Mouse (Mus musculus): Measurements from ENCODE around the gene Mgarp. TPM values are rescaled to one million over a fixed set of nuclear protein-coding genes. Genes with fewer than 3 reads are reported as not detected.
"Not testable (repeated sequence)": the region's sequence is repeated elsewhere in the genome, so short reads cannot be mapped to it uniquely, and the experiment has no call there.

Mgarp gene
- under 1 TPM in 1 of 2 experiments, not detected in 1; 0.26 TPM for total RNA-seq (2021)

DNA sequence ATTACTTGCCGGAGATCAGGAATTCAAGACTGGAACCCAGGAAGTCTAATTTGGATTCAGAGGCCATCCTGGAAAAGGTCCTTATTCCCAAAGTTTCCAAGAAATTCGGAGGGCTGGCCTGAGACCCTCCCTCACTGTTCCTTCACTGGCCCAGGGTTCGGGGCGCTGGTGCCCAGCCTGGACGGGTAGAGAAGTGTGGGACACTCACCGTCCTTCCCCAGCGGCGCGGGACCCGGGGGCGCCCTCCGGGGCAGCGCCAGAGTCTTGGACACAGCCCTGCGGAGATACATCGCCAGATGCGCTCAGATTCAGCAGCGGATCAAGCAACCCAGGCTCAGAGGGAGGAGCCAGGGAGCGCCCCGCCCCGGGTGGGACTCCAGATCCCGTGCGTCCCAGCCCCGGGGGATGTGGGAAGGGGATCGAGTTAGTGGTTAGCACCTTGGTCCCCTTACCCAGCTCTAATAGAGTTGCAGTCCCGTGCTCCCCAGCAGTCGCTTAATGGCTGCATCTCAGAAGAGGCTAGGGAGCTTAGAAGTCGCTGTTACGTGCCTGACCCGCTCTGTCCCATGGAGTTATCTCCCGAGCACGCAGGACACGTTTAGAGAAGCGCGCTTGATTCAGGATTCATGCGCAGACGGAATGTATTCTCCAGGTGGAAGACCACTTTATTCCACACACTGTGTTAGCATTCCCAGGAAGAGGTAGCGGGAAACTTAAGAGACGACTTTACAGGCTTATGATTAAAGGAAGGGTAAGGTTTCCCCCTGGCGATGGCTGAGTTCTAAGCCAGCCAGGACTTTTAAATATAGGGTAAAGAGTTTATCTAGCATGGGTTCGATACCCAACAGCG, at the start of gene Mgarp:
Gene Mgarp, minus strand, starts transcription at position 520 of the 850 bp plus-strand sequence.
- DNase-seq (ENCODE audit: extremely low spot score in 1 of 2, low spot score in 1 of 2), result peak in 1 of 2 experiments; percentile 24

DNA sequence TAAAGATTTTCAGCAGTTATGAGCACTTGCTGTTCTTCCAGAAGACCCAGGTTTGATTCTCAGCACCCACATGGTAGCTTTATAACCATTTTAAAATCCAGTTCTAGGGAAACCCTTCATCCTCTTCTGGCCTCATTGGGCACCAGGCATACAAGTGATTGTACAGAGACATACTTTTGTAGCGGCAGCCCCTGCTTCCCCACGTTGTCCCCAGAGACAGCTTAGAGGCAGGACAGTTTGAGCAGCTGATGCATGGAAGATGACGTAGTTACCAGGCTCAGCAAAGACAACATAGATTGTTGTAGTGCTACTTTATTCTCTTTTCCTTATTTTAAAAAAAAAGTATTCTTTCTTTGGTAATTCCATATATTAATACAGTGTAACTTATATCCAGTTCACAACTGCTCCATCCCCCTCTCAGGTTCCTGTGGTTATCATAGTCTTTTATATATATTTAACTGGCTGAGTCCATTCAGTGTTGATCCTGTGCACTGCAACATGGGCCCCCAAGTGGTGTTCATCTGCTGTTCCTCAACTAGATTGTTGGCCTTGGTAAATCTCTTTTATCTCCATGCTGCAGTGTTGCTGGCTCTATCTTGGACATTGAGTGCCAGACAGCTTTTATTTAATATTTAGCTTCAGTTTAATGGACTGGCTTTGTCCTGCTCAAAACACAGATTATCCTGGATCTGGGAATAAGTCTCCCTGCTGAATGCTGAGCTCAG, 38.5 kb upstream of the Mgarp start:
- DNase-seq (ENCODE audit: extremely low spot score in 1 of 2, low spot score in 1 of 2), result no peak

DNA sequence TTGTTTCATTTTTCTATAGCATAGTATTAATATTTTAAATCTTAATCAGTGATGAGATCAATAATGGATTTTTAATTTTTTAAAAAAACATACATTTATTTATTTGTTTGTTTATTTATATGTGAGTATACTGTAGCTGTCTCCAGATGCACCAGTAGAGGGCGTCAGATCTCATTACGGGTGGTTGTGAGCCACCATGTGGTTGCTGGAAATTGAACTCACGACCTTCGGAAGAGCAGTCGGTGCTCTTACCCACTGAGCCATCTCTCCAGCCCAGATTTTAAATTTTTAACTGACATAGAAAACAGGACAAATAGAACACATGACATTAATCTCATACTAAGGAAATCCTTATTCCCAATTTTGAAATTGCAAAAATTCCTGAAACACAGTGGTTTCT, 37.8 kb upstream of the Mgarp start:
- not testable (repeated sequence) for DNase-seq (ENCODE audit: extremely low spot score in 1 of 2, low spot score in 1 of 2)

DNA sequence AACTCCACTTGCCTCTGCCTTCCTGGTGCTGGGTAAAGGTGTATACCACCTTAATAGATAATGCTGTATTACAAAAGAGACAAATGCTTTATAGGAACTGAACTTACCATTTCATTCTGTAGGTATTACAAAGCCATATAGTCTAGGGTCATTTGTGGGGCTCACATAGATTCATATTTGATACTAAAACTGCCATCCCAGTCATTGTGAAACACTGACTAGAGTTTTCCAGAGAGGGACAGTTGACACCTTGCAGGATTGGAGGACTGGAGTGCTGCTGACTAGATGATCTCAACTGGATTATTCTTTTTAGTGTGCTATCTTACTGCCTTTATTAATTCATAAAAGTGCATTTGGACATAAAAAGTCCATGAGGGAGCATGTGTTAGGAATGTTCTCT, 28.9 kb upstream of the Mgarp start:
- DNase-seq (ENCODE audit: extremely low spot score in 1 of 2, low spot score in 1 of 2), result no peak

DNA sequence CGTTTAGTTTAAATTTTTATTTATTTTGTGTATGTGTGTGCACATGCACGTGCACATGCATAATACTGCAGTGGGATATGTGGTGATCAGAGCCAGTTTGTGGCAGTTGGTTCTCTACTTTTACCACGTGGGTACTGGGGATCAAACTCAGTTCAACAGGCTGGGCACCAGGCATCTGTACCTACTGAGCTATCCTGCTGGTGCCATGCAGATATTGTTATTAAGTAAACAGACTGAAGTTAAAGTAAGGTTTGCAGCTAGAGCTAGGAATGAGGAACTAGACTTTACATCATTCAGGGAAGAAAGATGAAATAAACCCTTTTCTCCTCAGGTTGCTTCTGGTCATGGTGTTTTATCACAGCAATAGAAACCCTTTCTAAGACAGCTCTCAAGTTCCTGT, 25.4 kb upstream of the Mgarp start:
- no peak for DNase-seq (ENCODE audit: extremely low spot score in 1 of 2, low spot score in 1 of 2)

DNA sequence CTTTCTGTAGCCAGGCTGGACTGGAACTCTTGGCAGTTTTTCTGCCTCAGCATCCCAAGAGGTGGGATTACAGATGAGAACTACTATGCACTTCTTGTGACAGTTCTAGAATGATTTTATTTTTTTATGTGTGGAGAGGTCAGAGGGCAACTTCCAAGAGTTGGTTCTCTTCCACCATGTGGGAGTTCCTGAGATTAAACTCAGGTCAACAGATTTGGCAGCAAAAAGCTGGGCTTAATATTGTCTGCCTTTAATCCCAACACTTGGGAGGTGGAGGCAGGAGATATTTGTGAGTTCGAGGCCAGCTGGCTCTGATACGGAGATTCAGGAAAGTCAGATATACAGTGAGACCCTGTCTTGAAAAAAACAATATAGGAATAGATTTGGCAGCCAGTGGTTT, 21.4 kb upstream of the Mgarp start:
- no peak for DNase-seq (ENCODE audit: extremely low spot score in 1 of 2, low spot score in 1 of 2)

DNA sequence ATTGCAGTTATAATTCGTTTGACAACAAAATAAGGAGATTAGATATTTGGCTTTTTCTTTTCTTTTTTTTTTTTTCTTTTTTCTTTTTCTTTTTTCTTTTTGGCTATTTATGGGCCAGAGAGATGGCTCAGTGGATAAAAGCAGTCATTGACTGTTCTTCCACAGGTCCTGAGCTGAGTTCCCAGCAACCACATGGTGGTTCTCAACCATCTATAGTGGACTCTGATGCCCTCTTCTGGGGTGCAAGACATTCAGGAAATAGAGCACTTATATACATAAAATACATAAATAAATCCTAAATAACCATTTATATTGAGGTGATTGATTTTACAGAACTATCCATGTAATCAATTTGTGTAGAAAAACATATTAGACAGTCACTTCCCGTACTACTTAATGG, 20.9 kb upstream of the Mgarp start:
- no peak for DNase-seq (ENCODE audit: extremely low spot score in 1 of 2, low spot score in 1 of 2)

DNA sequence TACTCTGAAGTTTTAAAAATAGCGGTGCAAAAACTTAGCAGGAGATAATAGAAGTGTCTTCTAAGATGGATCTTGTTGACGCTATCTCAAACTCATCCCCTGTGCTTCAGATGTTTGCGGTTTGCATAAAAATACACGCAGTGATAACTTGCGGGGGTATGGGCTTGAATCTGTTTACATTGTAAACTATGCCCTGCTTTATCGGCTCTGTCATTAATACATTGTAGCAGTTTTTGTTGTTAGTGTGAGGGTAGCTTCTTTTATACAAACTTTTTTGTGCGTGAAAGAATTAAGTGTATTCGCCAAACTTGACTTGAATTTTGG, 20.6 kb upstream of the Mgarp start:
- no peak for DNase-seq (ENCODE audit: extremely low spot score in 1 of 2, low spot score in 1 of 2)

DNA sequence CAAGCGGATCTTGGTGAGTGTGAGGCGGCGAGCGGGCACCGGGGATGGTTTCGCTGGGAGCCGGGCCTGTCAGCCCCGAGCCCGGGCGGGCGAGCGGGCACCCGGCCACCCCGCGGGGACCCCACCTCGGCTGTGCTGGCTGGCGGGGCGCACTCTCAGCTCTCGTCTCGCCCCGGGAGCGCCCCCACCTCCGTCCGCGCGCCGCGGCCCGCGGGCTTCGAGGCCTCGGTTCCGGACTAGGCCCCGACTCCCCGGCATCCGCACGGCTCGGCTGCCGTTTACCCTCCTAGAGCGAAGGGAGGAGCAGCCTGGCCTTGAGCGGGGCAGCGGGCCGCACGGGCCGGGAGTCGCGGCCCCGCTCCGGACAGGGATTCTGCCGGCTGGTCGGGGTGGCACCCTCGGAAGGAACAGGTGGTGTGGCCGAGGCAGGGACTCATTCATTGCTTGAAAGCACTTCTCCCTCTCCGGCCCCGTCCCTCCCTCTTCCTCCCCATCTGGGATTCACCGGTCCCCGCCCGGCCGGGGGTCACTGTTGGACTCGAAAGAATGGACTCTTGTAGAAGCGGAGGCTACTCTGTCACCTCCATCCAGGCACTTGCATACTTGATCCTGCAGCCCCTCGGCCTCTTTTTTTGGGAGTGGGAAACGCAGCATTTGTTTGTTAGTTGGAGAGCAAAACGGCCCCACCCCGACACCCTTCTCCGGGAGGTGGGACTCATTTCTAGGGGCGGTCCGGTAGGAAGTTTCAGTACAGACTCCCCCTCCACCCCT, 20.0 kb upstream of the Mgarp start:
- peak; percentile 18 to 56 for DNase-seq (ENCODE audit: extremely low spot score in 1 of 2, low spot score in 1 of 2)

DNA sequence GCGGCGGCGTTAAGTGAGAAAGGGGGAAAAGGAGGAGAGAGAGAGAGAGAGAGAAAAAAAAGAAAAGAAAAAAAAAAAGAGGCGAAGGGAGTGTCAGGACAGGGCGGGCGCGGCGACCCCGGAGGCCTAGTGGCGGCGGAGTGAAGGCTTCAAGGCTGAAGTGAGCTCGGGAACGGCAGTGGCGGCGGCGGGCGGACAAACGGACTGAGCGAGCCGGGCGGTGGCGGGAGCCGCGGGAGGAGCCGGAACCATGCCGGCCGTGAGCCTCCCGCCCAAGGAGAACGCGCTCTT, 19.5 kb upstream of the Mgarp start:
- DNase-seq (ENCODE audit: extremely low spot score in 1 of 2, low spot score in 1 of 2), result no peak

DNA sequence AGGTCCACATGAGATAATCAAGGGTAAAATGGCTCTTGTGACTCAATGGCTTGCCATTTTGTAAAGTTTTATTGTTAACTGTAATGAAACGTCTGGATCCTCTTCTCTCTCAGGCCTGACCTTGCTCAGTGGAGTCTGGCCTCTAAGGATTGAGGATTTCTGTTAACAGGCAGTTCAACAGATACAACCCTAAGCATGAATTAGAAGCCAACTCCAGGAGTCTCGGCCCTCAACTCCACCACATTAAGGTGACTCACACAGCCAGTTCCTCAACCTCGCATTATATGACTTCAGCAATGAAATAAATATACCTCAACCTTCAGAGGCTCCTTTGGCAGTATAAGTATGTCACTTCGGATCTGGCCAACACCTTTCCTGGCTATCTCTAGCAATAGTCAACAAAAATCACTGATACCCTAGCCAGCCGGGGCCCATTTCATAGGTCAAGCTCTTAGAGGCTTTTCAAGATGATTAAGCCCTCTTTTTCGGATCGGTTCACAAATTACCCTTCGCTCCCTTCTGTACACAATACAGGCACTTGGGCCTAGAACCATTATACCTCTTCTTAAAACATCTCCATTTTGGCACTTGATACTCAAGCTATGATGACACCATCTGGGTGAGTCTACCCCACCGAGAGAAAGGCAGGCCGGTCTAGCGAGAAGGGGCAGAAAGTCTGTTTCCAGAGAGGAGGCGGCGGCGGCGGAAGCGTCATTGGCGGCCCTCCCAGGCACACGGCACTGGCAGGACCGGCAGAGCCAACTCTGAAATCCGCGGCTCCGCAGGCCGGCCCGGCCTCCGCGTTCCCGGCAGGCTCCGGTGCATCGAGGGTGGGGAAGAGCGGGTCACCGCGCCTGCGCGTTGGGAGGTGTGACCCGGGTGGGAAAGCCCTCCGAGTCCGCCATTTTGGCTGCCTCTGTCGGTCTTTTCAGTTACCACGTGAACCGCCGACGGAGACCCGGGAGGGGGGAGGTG, 18.8 kb upstream of the Mgarp start, which contains the start of gene Naa15:
Gene Naa15, plus strand, starts transcription at position 51 of the 975 bp plus-strand sequence.
- DNase-seq (ENCODE audit: extremely low spot score in 1 of 2, low spot score in 1 of 2), result peak; percentile 95 to 97

DNA sequence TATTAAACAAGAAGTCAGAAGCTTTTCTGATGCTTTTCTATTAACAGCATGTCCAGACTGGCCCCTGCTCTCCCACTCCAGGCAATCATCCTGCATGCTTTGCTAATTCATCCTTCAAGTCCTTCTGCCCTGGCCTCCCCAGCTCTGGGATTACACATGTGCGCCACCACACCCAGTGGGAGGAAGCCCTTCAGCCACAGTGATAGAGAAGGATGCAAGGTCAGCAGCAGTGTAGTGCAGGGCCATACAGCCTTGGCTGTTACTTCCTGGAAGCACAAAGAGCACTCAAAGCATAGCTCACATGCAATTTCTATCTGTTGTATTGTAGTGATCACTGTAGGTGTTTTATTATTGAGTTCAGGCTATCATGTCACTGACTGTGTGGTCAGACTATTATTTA, 16.7 kb upstream of the Mgarp start:
- no peak for DNase-seq (ENCODE audit: extremely low spot score in 1 of 2, low spot score in 1 of 2)

DNA sequence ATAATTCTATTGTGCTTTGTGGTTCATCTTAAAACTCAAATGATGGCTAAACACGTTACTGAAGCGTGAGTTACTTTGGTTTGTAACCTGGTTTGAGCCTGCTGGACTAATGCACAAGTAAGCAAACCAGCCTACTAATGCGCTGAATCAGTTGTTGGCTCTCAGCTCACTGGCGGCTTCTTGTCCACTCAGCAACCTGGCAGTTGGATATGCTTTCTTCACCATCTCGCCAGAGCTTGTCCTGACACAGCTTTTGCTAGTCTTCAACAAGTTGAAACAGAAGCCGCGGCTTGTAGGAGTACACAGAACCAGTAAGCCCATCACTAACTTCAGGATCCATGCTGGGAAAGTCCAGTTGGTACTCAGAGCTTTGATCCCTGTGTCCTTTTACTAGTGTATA, 15.9 kb upstream of the Mgarp start:
- no peak for DNase-seq (ENCODE audit: extremely low spot score in 1 of 2, low spot score in 1 of 2)

DNA sequence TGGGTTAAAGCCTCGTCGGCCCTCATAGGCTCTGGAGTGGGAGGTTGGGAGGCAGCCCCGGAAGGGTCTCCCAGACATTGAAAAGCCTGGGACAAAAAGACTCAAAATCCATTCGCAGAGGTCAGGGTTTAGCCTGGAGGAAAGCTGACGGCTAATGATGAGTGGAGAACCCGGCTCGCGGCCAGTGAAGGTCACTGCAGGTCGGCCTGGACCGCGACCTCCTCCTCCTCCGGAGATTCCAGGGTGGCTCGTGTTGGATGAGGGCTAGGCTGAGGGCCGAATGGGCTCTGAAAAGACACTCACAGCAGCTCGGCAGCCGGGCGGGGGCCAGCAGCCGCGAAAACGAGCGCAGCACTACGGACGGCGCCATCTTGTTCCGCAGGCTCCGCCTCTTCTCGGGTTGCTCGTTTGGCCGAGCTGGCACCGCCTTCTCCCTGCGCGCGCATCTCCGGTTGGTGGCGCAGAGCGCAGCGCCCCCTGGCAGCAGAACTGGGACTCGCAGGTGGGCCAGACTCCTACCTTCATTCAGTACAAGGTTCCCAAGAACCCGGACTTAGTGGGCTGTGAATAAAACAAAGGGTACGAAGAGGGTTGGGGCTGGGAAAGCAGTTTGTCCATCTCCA, 12.1 kb upstream of the Mgarp start, which contains the start of gene Ndufc1:
Gene Ndufc1, minus strand, starts transcription at position 428 of the 623 bp plus-strand sequence.
- peak; percentile 98 to 100 for DNase-seq (ENCODE audit: extremely low spot score in 1 of 2, low spot score in 1 of 2)

DNA sequence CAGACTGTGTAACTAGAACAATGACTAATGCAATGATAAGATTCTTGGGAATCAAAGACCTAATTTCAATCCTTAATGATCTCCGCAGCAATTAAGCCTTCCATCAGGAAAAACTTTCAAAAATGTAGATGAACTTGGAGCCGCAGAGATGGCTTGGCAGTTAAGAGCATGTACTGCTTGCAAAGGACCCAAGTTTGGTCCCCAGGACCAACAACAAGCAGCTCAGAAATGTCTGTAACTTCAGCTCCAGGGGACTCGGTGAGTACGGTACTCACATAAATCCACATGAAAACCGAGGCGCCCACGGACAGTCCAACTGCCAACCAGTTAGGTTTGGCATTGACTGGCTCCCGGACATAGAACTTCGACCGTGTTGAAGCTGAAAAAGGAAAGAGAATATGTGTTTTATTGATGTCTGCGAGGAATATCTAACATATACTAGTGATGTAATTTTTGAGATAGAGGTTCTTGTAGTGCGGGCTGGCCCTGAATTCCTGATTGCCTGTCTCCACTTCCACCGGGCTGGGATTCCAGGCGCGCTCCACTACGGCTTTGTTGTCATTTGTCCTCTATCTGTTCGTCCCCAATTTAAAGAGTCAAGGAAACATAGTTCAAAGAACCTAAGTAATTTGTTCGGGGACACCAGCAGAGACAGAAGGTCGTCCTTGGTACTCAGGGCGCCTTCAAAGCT, 11.5 kb upstream of the Mgarp start:
- DNase-seq (ENCODE audit: extremely low spot score in 1 of 2, low spot score in 1 of 2), result peak in 1 of 2 experiments; percentile 19

DNA sequence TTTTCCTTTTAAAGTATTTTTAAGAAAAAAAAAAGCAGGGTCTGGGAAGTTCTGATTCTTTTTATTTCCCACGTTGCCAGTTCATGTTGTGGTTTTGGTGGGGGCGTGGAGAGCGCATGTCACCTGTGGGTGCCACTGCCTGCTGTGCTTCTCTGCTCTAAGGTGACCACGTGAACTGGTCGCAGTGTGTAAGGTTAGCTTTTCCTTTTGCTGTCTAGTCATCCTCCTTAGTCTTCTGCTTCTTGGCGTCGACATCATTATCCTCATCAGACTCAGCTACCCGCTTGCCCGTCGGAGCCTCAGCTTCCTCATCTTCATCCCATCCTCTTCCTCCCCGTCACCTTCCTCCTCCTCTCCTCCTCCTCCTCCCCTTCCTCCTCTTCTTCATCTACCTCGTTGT, 6.1 kb upstream of the Mgarp start:
- DNase-seq (ENCODE audit: extremely low spot score in 1 of 2, low spot score in 1 of 2), result no peak

DNA sequence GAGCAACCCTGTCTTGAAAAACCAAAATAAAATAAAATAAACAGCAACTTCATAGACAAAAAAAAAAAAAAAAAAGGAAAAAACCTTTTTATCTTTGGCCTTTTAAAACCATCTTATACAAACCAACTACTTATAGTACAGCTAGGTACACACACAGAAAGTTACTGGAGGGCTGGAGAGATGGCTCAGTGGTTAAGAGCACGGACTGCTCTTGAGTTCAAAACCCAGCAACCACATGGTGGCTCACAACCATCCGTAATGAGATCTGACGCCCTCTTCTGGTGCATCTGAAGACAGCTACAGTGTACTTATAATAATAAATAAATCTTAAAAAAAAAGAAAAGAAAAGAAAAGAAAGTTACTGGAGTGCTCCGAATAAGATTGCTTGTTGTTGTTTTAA, 5.5 kb upstream of the Mgarp start:
- DNase-seq (ENCODE audit: extremely low spot score in 1 of 2, low spot score in 1 of 2), result not testable (repeated sequence)

DNA sequence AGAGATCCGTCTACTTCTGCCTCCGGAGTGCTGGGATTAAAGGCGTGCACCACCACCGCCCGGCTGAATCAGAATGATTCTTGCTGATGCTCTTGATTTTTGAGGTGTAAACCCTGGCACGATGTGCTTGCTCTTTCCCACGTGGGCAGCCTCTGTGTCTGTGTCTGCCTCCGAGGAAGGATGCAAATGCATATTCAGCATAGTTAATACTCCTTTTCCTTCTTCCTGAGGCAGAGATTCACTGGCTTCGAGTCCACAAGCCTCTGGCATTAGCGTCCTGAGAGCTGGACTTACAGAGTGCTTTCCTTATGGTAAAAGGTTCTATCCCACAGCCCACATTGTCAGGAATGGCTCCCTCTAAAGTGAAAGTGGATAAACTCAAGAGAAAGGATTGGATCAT, 4.1 kb upstream of the Mgarp start:
- DNase-seq (ENCODE audit: extremely low spot score in 1 of 2, low spot score in 1 of 2), result no peak

DNA sequence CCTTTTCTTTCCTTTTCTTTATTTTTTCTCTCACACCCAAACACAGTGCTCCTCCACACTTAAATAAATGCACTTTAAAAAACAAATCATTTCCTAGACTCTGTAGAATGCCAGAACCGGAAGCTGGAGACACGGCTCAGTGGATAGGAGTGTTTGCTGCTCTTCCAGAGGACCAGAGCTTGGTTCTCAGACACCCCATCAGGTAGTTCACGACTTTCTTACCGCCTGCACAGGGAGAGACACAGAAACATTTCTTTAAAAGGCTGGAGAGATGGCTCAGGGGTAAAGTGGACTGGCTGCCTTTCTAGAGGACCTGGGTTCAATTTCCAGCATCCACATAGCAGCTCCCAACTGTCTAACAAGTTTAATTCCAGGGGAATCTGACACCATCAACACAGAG, 3.0 kb upstream of the Mgarp start:
- no peak for DNase-seq (ENCODE audit: extremely low spot score in 1 of 2, low spot score in 1 of 2)
